In the genomic region with DNA sequence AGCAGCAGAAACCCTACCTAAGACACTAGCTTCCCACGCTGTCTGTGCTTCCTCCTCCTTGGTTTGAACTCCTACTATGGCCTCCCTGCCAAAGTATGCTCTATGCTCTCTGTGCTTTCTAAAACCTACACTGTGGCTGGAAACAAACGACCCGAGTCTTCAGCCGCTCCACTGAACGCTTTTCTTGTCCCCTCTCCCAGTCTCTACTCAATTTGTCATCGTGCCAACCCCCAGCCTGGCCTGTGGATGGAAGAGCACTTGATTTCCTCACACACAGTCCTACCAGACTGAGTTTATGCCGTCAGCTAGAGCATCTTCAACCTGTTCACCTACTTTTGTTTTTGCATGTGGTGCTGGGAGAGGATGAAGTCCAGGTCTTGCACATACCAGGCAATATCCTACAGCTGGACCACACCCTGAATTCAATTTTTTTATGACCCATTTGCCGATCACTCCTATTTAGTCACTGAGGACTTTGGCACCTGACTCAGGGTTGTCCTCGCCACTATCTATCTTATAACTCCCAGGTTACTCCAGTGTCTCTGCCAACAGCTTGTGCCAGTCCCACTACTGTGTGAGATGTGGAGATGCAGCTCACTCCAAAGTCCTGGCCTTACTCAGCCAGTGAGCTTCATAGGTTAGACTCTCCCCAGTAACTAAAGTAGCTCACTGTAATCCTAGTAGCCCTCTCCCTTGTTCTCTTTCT, we compare ENCODE assay signal across 17 mouse cellular contexts. TPM values are rescaled to one million over a fixed set of nuclear protein-coding genes. Genes with fewer than 3 reads are reported as not detected.
DNase-seq lines count a peak whose midpoint lies in the region; ATAC-seq and TF ChIP-seq lines count a peak whose summit lies in the region.
"Had no signal": no experiment of that assay in that cellular context is flagged by ENCODE, and none has a peak within 500 bp of the region (broad histone marks: within the 10 kb centered on the region; RNA-seq: fewer than 3 reads in every experiment).

No protein-coding gene starts in this region.

- H3K27me3 ChIP-seq in kidney, postnatal 0 days (ENCODE audit: insufficient read depth, low read length): no peaks in the 10 kb centered on the region
- H3K27me3 ChIP-seq in kidney, embryonic 14.5 days (ENCODE audit: control insufficient read depth, insufficient read depth, low read length): no peaks in the 10 kb centered on the region
- H3K27me3 ChIP-seq in midbrain, postnatal 0 days (ENCODE audit: insufficient read depth, low read length): no peaks in the 10 kb centered on the region
- H3K27me3 ChIP-seq in midbrain, embryonic 11.5 days (ENCODE audit: control insufficient read depth, insufficient read depth, low read length): no peaks in the 10 kb centered on the region
- no peaks in the 10 kb centered on the region for H3K27me3 ChIP-seq in small intestine, adult 2 months (ENCODE audit: control insufficient read depth, insufficient read depth, low read length)
- no peaks in the 10 kb centered on the region for H3K27me3 ChIP-seq in forebrain, embryonic 10.5 days (ENCODE audit: poor library complexity, severe bottlenecking)
- H3K27me3 ChIP-seq: forebrain, embryonic 15.5 days had no signal

- no peak overlapping the region for H3K4me3 ChIP-seq in gastrocnemius, adult 2 months
- no peak overlapping the region for H3K4me3 ChIP-seq in kidney, postnatal 0 days (replicated peaks; ENCODE audit: low read depth, low read length)
- H3K4me3 ChIP-seq in kidney, embryonic 14.5 days (ENCODE audit: low read length): no peak overlapping the region
- H3K4me3 ChIP-seq in midbrain, postnatal 0 days (ENCODE audit: low read depth, low read length): no peak overlapping the region
- no peak overlapping the region for H3K4me3 ChIP-seq in midbrain, embryonic 11.5 days (ENCODE audit: low read depth, low read length)
- no peak overlapping the region for H3K4me3 ChIP-seq in small intestine, adult 2 months (ENCODE audit: low read depth, low read length)
- H3K4me3 ChIP-seq in forebrain, embryonic 10.5 days: no peak overlapping the region
- H3K4me3 ChIP-seq: forebrain, embryonic 15.5 days had no signal

- intact Hi-C loops in gastrocnemius, adult 2 months (cut with DNase I): no loop called here

- no peak overlapping the region for H3K9ac ChIP-seq in kidney, postnatal 0 days (ENCODE audit: low read depth, low read length)
- H3K9ac ChIP-seq in kidney, embryonic 14.5 days (ENCODE audit: low read depth, low read length): no peak overlapping the region
- no peak overlapping the region for H3K9ac ChIP-seq in midbrain, postnatal 0 days (replicated peaks; ENCODE audit: low read length, poor library complexity, severe bottlenecking)
- H3K9ac ChIP-seq in midbrain, embryonic 11.5 days (ENCODE audit: low read length): no peak overlapping the region
- H3K9ac ChIP-seq: forebrain, embryonic 15.5 days; hindbrain, embryonic 14.5 days; liver, embryonic 14.5 days had no signal

- peak overlapping the region; percentile 50; the same call in 1 of the 2 replicates for H3K27ac ChIP-seq in gastrocnemius, adult 2 months
- H3K27ac ChIP-seq in kidney, postnatal 0 days: no peak overlapping the region
- H3K27ac ChIP-seq in kidney, embryonic 14.5 days (ENCODE audit: low read depth, low read length): no peak overlapping the region
- H3K27ac ChIP-seq in midbrain, postnatal 0 days (ENCODE audit: low read depth, low read length): no peak overlapping the region
- H3K27ac ChIP-seq in midbrain, embryonic 11.5 days (ENCODE audit: low read depth, low read length): no peak overlapping the region
- H3K27ac ChIP-seq in small intestine, adult 2 months (ENCODE audit: insufficient read depth, low read depth, low read length): peak overlapping the region; percentile 100
- H3K27ac ChIP-seq in forebrain, embryonic 10.5 days: no peak overlapping the region
- H3K27ac ChIP-seq: forebrain, embryonic 15.5 days; hindbrain, embryonic 14.5 days; liver, embryonic 14.5 days; macrophage had no signal

- 54% methylated on average over 9 of the region's 9 CpGs for WGBS in kidney, postnatal 0 days
- 76% methylated on average over 9 of the region's 9 CpGs for WGBS in kidney, embryonic 14.5 days
- WGBS in midbrain, postnatal 0 days: 83% methylated on average over 9 of the region's 9 CpGs
- 86% methylated on average over 9 of the region's 9 CpGs for WGBS in midbrain, embryonic 11.5 days
- WGBS in small intestine, adult 2 months: 20% methylated on average over 9 of the region's 9 CpGs
- 89% methylated on average over 9 of the region's 9 CpGs for WGBS in forebrain, embryonic 10.5 days

- no peak for DNase-seq in gastrocnemius, adult 2 months
- DNase-seq in gastrocnemius, adult 8-10 months (ENCODE audit: low spot score in 2 of 2): no peak
- peak; percentile 46 for DNase-seq in kidney, postnatal 0 days (ENCODE audit: low spot score)
- DNase-seq in midbrain, postnatal 0 days (ENCODE audit: low spot score): peak; percentile 51
- DNase-seq in midbrain, embryonic 11.5 days (ENCODE audit: low spot score, missing footprints): no peak
- DNase-seq in forebrain, embryonic 10.5 days (ENCODE audit: extremely low spot score, low spot score): no peak
- DNase-seq: cerebellum, adult 2 months; heart, adult 18-20 months; kidney, adult 9 months had no signal

- peaks cover 24% of the 10 kb centered on the region; the same call in 1 of the 2 replicates for H3K4me1 ChIP-seq in kidney, postnatal 0 days (replicated peaks; ENCODE audit: insufficient read depth, low read length)
- H3K4me1 ChIP-seq in kidney, embryonic 14.5 days (ENCODE audit: control insufficient read depth, insufficient read depth, low read length): peaks cover 29% of the 10 kb centered on the region
- no peaks in the 10 kb centered on the region for H3K4me1 ChIP-seq in midbrain, postnatal 0 days (ENCODE audit: insufficient read depth, low read length)
- H3K4me1 ChIP-seq in midbrain, embryonic 11.5 days (ENCODE audit: control insufficient read depth, insufficient read depth, low read length): no peaks in the 10 kb centered on the region
- peaks cover 56% of the 10 kb centered on the region for H3K4me1 ChIP-seq in small intestine, adult 2 months (ENCODE audit: control insufficient read depth, insufficient read depth, insufficient read length, low read length)
- H3K4me1 ChIP-seq in forebrain, embryonic 10.5 days: peaks cover 13% of the 10 kb centered on the region

- H3K36me3 ChIP-seq in kidney, postnatal 0 days (ENCODE audit: insufficient read depth, low read length): no peaks in the 10 kb centered on the region
- no peaks in the 10 kb centered on the region for H3K36me3 ChIP-seq in kidney, embryonic 14.5 days (ENCODE audit: control insufficient read depth, insufficient read depth, low read length)
- H3K36me3 ChIP-seq in midbrain, postnatal 0 days (ENCODE audit: insufficient read depth, low read length): no peaks in the 10 kb centered on the region
- H3K36me3 ChIP-seq in midbrain, embryonic 11.5 days (ENCODE audit: control insufficient read depth, insufficient read depth, low read length): no peaks in the 10 kb centered on the region
- H3K36me3 ChIP-seq in small intestine, adult 2 months (ENCODE audit: control insufficient read depth, insufficient read depth, low read length): no peaks in the 10 kb centered on the region
- H3K36me3 ChIP-seq in forebrain, embryonic 10.5 days (replicated peaks): no peaks in the 10 kb centered on the region
- H3K36me3 ChIP-seq: forebrain, embryonic 15.5 days had no signal

- H3K4me2 ChIP-seq in kidney, postnatal 0 days (ENCODE audit: low read length): no peak overlapping the region
- no peak overlapping the region for H3K4me2 ChIP-seq in kidney, embryonic 14.5 days (replicated peaks; ENCODE audit: low read depth, low read length)
- no peak overlapping the region for H3K4me2 ChIP-seq in midbrain, postnatal 0 days (ENCODE audit: low read depth, low read length, poor library complexity, severe bottlenecking)
- no peak overlapping the region for H3K4me2 ChIP-seq in midbrain, embryonic 11.5 days
- H3K4me2 ChIP-seq: forebrain, embryonic 15.5 days; hindbrain, embryonic 14.5 days had no signal

- H3K9me3 ChIP-seq in kidney, postnatal 0 days (replicated peaks; ENCODE audit: low read length): no peaks in the 10 kb centered on the region
- no peaks in the 10 kb centered on the region for H3K9me3 ChIP-seq in kidney, embryonic 14.5 days (ENCODE audit: control insufficient read depth, low read length)
- no peaks in the 10 kb centered on the region for H3K9me3 ChIP-seq in midbrain, postnatal 0 days (ENCODE audit: low read length)
- no peaks in the 10 kb centered on the region for H3K9me3 ChIP-seq in midbrain, embryonic 11.5 days (ENCODE audit: control insufficient read depth, low read length)
- H3K9me3 ChIP-seq in forebrain, embryonic 10.5 days: no peaks in the 10 kb centered on the region
- H3K9me3 ChIP-seq: forebrain, embryonic 15.5 days had no signal

- no peak for TF ChIP-seq CTCF in gastrocnemius, adult 2 months (IDR thresholded peaks at IDR 0.05)
- no peak for TF ChIP-seq CTCF in kidney, postnatal 0 days (IDR thresholded peaks at IDR 0.05; ENCODE audit: low read depth)
- no peak for TF ChIP-seq CTCF in midbrain, postnatal 0 days (IDR thresholded peaks at IDR 0.05)
- no peak for TF ChIP-seq CTCF in small intestine, adult 2 months (IDR thresholded peaks at IDR 0.05; ENCODE audit: extremely low read depth, insufficient read length, insufficient replicate concordance, low read depth, low read length)

- no peak for TF ChIP-seq POLR2A in small intestine, adult 2 months (IDR thresholded peaks at IDR 0.05; ENCODE audit: low read depth, low read length)

- ATAC-seq in kidney, postnatal 0 days (replicated peaks; ENCODE audit: low FRiP score, low read depth): no peak
- ATAC-seq in kidney, embryonic 14.5 days (ENCODE audit: low FRiP score, low TSS enrichment): no peak
- no peak for ATAC-seq in midbrain, postnatal 0 days (ENCODE audit: low FRiP score)
- ATAC-seq in midbrain, embryonic 11.5 days (ENCODE audit: low FRiP score): no peak
- ATAC-seq: activated CD4-positive, CD25-positive, alpha-beta regulatory T cell, adult 4 months; forebrain, embryonic 15.5 days; midbrain, embryonic 16.5 days had no signal

RNA-seq across cellular contexts. Expression of gene Vdac2, which starts 0.9 kb away (rescaled TPM):
- total RNA-seq in gastrocnemius, adult 2 months (2021): 100 to 1,000 TPM; 320 to 332 TPM
- total RNA-seq in gastrocnemius, adult 8-10 months (2022): 100 to 1,000 TPM; 328 to 342 (median 331) TPM
- polyA plus RNA-seq in kidney, postnatal 0 days (2015; fragmentation: Nextera tagmentation; extraction: Ambion mirVana): 355 and 383 TPM in 2 replicates
- 319 and 349 TPM in 2 replicates for polyA plus RNA-seq in kidney, embryonic 14.5 days (2014; fragmentation: Nextera tagmentation; extraction: Ambion mirVana)
- 219 and 224 TPM in 2 replicates for total RNA-seq in midbrain, postnatal 0 days (2014; rRNA removed)
- polyA plus RNA-seq in midbrain, postnatal 0 days (2015; fragmentation: Nextera tagmentation; extraction: Ambion mirVana): 300 and 308 TPM in 2 replicates
- 312 and 315 TPM in 2 replicates for polyA plus RNA-seq in midbrain, embryonic 11.5 days (2014; fragmentation: Nextera tagmentation; extraction: Ambion mirVana)
- polyA plus RNA-seq in small intestine, adult 2 months (2012; rRNA removed): 131 and 371 TPM in 2 replicates
- polyA plus RNA-seq in forebrain, embryonic 10.5 days (2016; fragmentation: Nextera tagmentation; extraction: Ambion mirVana): 271 and 273 TPM in 2 replicates

RNA-seq across cellular contexts. Expression of gene Comtd1, which starts 22.8 kb away (rescaled TPM):
- 10 to 100 TPM in 1 of 2 experiments, 1 to 10 TPM in 1; 8.8 to 13.0 TPM for total RNA-seq in gastrocnemius, adult 2 months (2021)
- total RNA-seq in gastrocnemius, adult 8-10 months (2022): 10 to 100 TPM in 2 of 4 experiments, 1 to 10 TPM in 2; 6.5 to 11.5 (median 9.7) TPM
- polyA plus RNA-seq in kidney, postnatal 0 days (2015; fragmentation: Nextera tagmentation; extraction: Ambion mirVana): 36.7 and 43.6 TPM in 2 replicates
- 24.1 and 27.3 TPM in 2 replicates for polyA plus RNA-seq in kidney, embryonic 14.5 days (2014; fragmentation: Nextera tagmentation; extraction: Ambion mirVana)
- 34.2 and 38.5 TPM in 2 replicates for total RNA-seq in midbrain, postnatal 0 days (2014; rRNA removed)
- polyA plus RNA-seq in midbrain, postnatal 0 days (2015; fragmentation: Nextera tagmentation; extraction: Ambion mirVana): 58.4 and 65.3 TPM in 2 replicates
- 11.8 and 12.6 TPM in 2 replicates for polyA plus RNA-seq in midbrain, embryonic 11.5 days (2014; fragmentation: Nextera tagmentation; extraction: Ambion mirVana)
- polyA plus RNA-seq in small intestine, adult 2 months (2012; rRNA removed): 58.7 and 137 TPM in 2 replicates
- 16.6 and 17.7 TPM in 2 replicates for polyA plus RNA-seq in forebrain, embryonic 10.5 days (2016; fragmentation: Nextera tagmentation; extraction: Ambion mirVana)

Comparison
In these comparisons a context has a peak if more than half of its experiments do, and no peak if none do; other contexts are left out.
1. DNase-seq: peak in kidney, postnatal 0 days (single experiment) and midbrain, postnatal 0 days (single experiment); none in gastrocnemius, adult 2 months (single experiment), gastrocnemius, adult 8-10 months (0 of 2), midbrain, embryonic 11.5 days (single experiment) and forebrain, embryonic 10.5 days (single experiment).
2. H3K27ac ChIP-seq: peak in gastrocnemius, adult 2 months (single experiment) and small intestine, adult 2 months (single experiment); none in kidney, postnatal 0 days (single experiment), kidney, embryonic 14.5 days (single experiment), midbrain, postnatal 0 days (single experiment), midbrain, embryonic 11.5 days (single experiment) and forebrain, embryonic 10.5 days (single experiment).